8 mouse cellular contexts compared by ENCODE assay signal in genomic region chr4:117885994-117886393, GRCm38 (mm10). TPM values are rescaled to one million over a fixed set of nuclear protein-coding genes. Genes with fewer than 3 reads are reported as not detected.
A peak's percentile ranks its signal among the peaks of the same experiment; 100 is the strongest.
DNase-seq lines count a peak whose midpoint lies in the region; ATAC-seq lines count a peak whose summit lies in the region.

No protein-coding gene starts in this region.

- ATAC-seq in megakaryocyte, adult 5-6 weeks (ENCODE audit: poor library complexity, severe bottlenecking) = no peak
- ATAC-seq in limb, embryonic 15.5 days (ENCODE audit: insufficient number of reproducible peaks, low FRiP score, low TSS enrichment, low read depth) = no peak
- ATAC-seq in stomach, embryonic 16.5 days (ENCODE audit: insufficient read depth, low FRiP score) = no peak

- H3K4me2 ChIP-seq in limb, embryonic 15.5 days = peak overlapping the region; percentile 94
- H3K4me2 ChIP-seq in stomach, embryonic 16.5 days (ENCODE audit: low read depth, low read length) = peak overlapping the region; percentile 74

- DNase-seq in cerebellum, adult 11-12 months = peak; percentile 63
- DNase-seq in cerebellum, adult 18-20 months = no peak
- no peak for DNase-seq in c-Kit-positive CD71-positive TER-119-positive erythroid progenitor cells, embryonic 14.5 days (ENCODE audit: low spot score)
- no peak for DNase-seq in adrenal gland, adult 18-20 months (ENCODE audit: low spot score in 2 of 2)

- no peaks in the 10 kb centered on the region for H3K9me3 ChIP-seq in megakaryocyte, embryonic 14.5 days
- H3K9me3 ChIP-seq in limb, embryonic 15.5 days = no peaks in the 10 kb centered on the region
- no peaks in the 10 kb centered on the region for H3K9me3 ChIP-seq in stomach, embryonic 16.5 days (replicated peaks; ENCODE audit: control insufficient read depth, low read length)

- 76% methylated on average over 9 of the region's 9 CpGs for WGBS in limb, embryonic 15.5 days
- WGBS in stomach, embryonic 16.5 days = 75% methylated on average over 9 of the region's 9 CpGs

- H3K27ac ChIP-seq in limb, embryonic 15.5 days = no peak overlapping the region
- no peak overlapping the region for H3K27ac ChIP-seq in stomach, embryonic 16.5 days (ENCODE audit: low read length)

- H3K9ac ChIP-seq in limb, embryonic 15.5 days = no peak overlapping the region
- no peak overlapping the region for H3K9ac ChIP-seq in stomach, embryonic 16.5 days (ENCODE audit: low read length)

- peaks cover 49% of the 10 kb centered on the region for H3K4me1 ChIP-seq in megakaryocyte, embryonic 14.5 days
- peaks cover 47% of the 10 kb centered on the region for H3K4me1 ChIP-seq in limb, embryonic 15.5 days
- peaks cover 29% of the 10 kb centered on the region for H3K4me1 ChIP-seq in stomach, embryonic 16.5 days (ENCODE audit: control insufficient read depth, insufficient read depth, low read length)

- H3K27me3 ChIP-seq in megakaryocyte, embryonic 14.5 days (replicated peaks) = peaks cover 35% of the 10 kb centered on the region
- no peaks in the 10 kb centered on the region for H3K27me3 ChIP-seq in limb, embryonic 15.5 days
- H3K27me3 ChIP-seq in stomach, embryonic 16.5 days (ENCODE audit: control insufficient read depth, insufficient read depth, low read length) = no peaks in the 10 kb centered on the region

- H3K36me3 ChIP-seq in megakaryocyte, embryonic 14.5 days (replicated peaks; ENCODE audit: low read length) = peaks cover 48% of the 10 kb centered on the region
- H3K36me3 ChIP-seq in limb, embryonic 15.5 days = peaks cover 29% of the 10 kb centered on the region
- peaks cover 13% of the 10 kb centered on the region for H3K36me3 ChIP-seq in stomach, embryonic 16.5 days (ENCODE audit: control insufficient read depth, insufficient read depth, low read length)

- peak overlapping the region; percentile 96 for H3K4me3 ChIP-seq in megakaryocyte, embryonic 14.5 days (replicated peaks)
- peak overlapping the region; percentile 94 for H3K4me3 ChIP-seq in limb, embryonic 15.5 days
- H3K4me3 ChIP-seq in stomach, embryonic 16.5 days (replicated peaks; ENCODE audit: low read length) = peak overlapping the region; percentile 99; the same call in 1 of the 2 replicates

RNA-seq across cellular contexts. Expression of gene Atp6v0b, which starts 1.1 kb away (rescaled TPM):
- 395 and 493 TPM in 2 replicates for polyA plus RNA-seq in megakaryocyte, embryonic 14.5 days (2012; ENCODE audit: insufficient read depth, low replicate concordance)
- 482 and 584 TPM in 2 replicates for total RNA-seq in megakaryocyte, adult 5-6 weeks (2015)
- total RNA-seq in megakaryocyte, adult 5-6 weeks (2017) = 229 and 245 TPM in 2 replicates
- polyA plus RNA-seq in limb, embryonic 15.5 days (2015; fragmentation: Nextera tagmentation; extraction: Ambion mirVana) = 229 and 243 TPM in 2 replicates
- polyA plus RNA-seq in stomach, embryonic 16.5 days (2015; fragmentation: Nextera tagmentation; extraction: Ambion mirVana) = 224 and 241 TPM in 2 replicates
- 100 to 1,000 TPM; 222 to 245 TPM for total RNA-seq in adrenal gland, adult 18-20 months (2021)

RNA-seq across cellular contexts. Expression of gene B4galt2, which starts 2.7 kb away (rescaled TPM):
- polyA plus RNA-seq in megakaryocyte, embryonic 14.5 days (2012; ENCODE audit: insufficient read depth, low replicate concordance) = 1.5 TPM in 1 of 2 replicates, not detected in the other
- total RNA-seq in megakaryocyte, adult 5-6 weeks (2015) = not detected in 2 replicates
- total RNA-seq in megakaryocyte, adult 5-6 weeks (2017) = 0.61 TPM in 1 of 2 replicates, not detected in the other
- polyA plus RNA-seq in limb, embryonic 15.5 days (2015; fragmentation: Nextera tagmentation; extraction: Ambion mirVana) = 23.1 and 27.6 TPM in 2 replicates
- polyA plus RNA-seq in stomach, embryonic 16.5 days (2015; fragmentation: Nextera tagmentation; extraction: Ambion mirVana) = 11.4 and 14.6 TPM in 2 replicates
- total RNA-seq in adrenal gland, adult 18-20 months (2021) = 10 to 100 TPM in 1 of 2 experiments, 1 to 10 TPM in 1; 9.9 to 12.9 TPM

RNA-seq across cellular contexts. Expression of gene Dph2, which starts 5.8 kb away (rescaled TPM):
- polyA plus RNA-seq in megakaryocyte, embryonic 14.5 days (2012; ENCODE audit: insufficient read depth, low replicate concordance) = 3.1 and 9.9 TPM in 2 replicates
- 5.2 and 6.5 TPM in 2 replicates for total RNA-seq in megakaryocyte, adult 5-6 weeks (2015)
- 4.1 and 4.3 TPM in 2 replicates for total RNA-seq in megakaryocyte, adult 5-6 weeks (2017)
- 16.2 and 16.8 TPM in 2 replicates for polyA plus RNA-seq in limb, embryonic 15.5 days (2015; fragmentation: Nextera tagmentation; extraction: Ambion mirVana)
- polyA plus RNA-seq in stomach, embryonic 16.5 days (2015; fragmentation: Nextera tagmentation; extraction: Ambion mirVana) = 16.5 and 19.4 TPM in 2 replicates
- total RNA-seq in adrenal gland, adult 18-20 months (2021) = 10 to 100 TPM; 11.7 to 13.3 TPM

RNA-seq across cellular contexts. Expression of gene Ccdc24, which starts 13.6 kb away (rescaled TPM):
- polyA plus RNA-seq in megakaryocyte, embryonic 14.5 days (2012; ENCODE audit: insufficient read depth, low replicate concordance) = not detected in 2 replicates
- not detected in 2 replicates for total RNA-seq in megakaryocyte, adult 5-6 weeks (2015)
- not detected in 2 replicates for total RNA-seq in megakaryocyte, adult 5-6 weeks (2017)
- 0.66 and 1.2 TPM in 2 replicates for polyA plus RNA-seq in limb, embryonic 15.5 days (2015; fragmentation: Nextera tagmentation; extraction: Ambion mirVana)
- polyA plus RNA-seq in stomach, embryonic 16.5 days (2015; fragmentation: Nextera tagmentation; extraction: Ambion mirVana) = 0.62 and 1.6 TPM in 2 replicates
- total RNA-seq in adrenal gland, adult 18-20 months (2021) = under 1 TPM; 0.70 to 0.99 TPM

RNA-seq across cellular contexts. Expression of gene Ipo13, which starts 28.8 kb away (rescaled TPM):
- 7.4 and 13.2 TPM in 2 replicates for polyA plus RNA-seq in megakaryocyte, embryonic 14.5 days (2012; ENCODE audit: insufficient read depth, low replicate concordance)
- total RNA-seq in megakaryocyte, adult 5-6 weeks (2015) = 15.5 and 17.0 TPM in 2 replicates
- total RNA-seq in megakaryocyte, adult 5-6 weeks (2017) = 8.7 and 11.2 TPM in 2 replicates
- 39.0 and 41.1 TPM in 2 replicates for polyA plus RNA-seq in limb, embryonic 15.5 days (2015; fragmentation: Nextera tagmentation; extraction: Ambion mirVana)
- polyA plus RNA-seq in stomach, embryonic 16.5 days (2015; fragmentation: Nextera tagmentation; extraction: Ambion mirVana) = 42.4 and 43.8 TPM in 2 replicates
- total RNA-seq in adrenal gland, adult 18-20 months (2021) = 10 to 100 TPM; 51.6 to 56.3 TPM
